ENCODE assay signal across 10 mouse cellular contexts in genomic region chr2:144202151-144202550, GRCm38 (mm10).
DNase-seq lines count a peak whose midpoint lies in the region; ATAC-seq and TF ChIP-seq lines count a peak whose summit lies in the region.
"Had no signal": no experiment of that assay in that cellular context is flagged by ENCODE, and none has a peak within 500 bp of the region (broad histone marks: within the 10 kb centered on the region; RNA-seq: fewer than 3 reads in every experiment).

No protein-coding gene starts in this region.

- no peak for TF ChIP-seq CTCF in layer of hippocampus, adult 2 months (conservative IDR thresholded peaks at IDR 0.05)

- 53% methylated on average over 4 of the region's 4 CpGs for WGBS in heart, embryonic 16.5 days
- WGBS in limb, embryonic 13.5 days, result 75% methylated on average over 4 of the region's 4 CpGs

- ATAC-seq in heart, embryonic 16.5 days (replicated peaks; ENCODE audit: extremely low read depth, insufficient read depth, low FRiP score), result no peak
- no peak for ATAC-seq in limb, embryonic 13.5 days (ENCODE audit: low FRiP score, low read depth)

- peaks cover 17% of the 10 kb centered on the region for H3K4me1 ChIP-seq in heart, embryonic 16.5 days (ENCODE audit: control insufficient read depth, insufficient read depth, low read length)
- peaks cover 13% of the 10 kb centered on the region for H3K4me1 ChIP-seq in limb, embryonic 13.5 days

- DNase-seq in heart, adult 9 months (ENCODE audit: low spot score in 2 of 2), result no peak
- DNase-seq in layer of hippocampus, adult 2 months (ENCODE audit: low spot score in 2 of 2), result no peak
- DNase-seq in layer of hippocampus, postnatal 10 days (ENCODE audit: low spot score in 2 of 2), result no peak
- DNase-seq in adrenal gland, postnatal 25 days, result peak; percentile 39
- DNase-seq in thymus, postnatal 10 days (ENCODE audit: low spot score in 2 of 2), result no peak
- DNase-seq: lung, postnatal 14 days; thymus, adult 2 months had no signal

- no peaks in the 10 kb centered on the region for H3K9me3 ChIP-seq in heart, embryonic 16.5 days (replicated peaks; ENCODE audit: control insufficient read depth, low read length)
- no peaks in the 10 kb centered on the region for H3K9me3 ChIP-seq in limb, embryonic 13.5 days

- no peak overlapping the region for H3K4me2 ChIP-seq in heart, embryonic 16.5 days (ENCODE audit: low read depth, low read length)
- H3K4me2 ChIP-seq in limb, embryonic 13.5 days (replicated peaks), result no peak overlapping the region

- no peak overlapping the region for H3K4me3 ChIP-seq in heart, embryonic 16.5 days (ENCODE audit: low read length)
- H3K4me3 ChIP-seq in layer of hippocampus, adult 2 months, result no peak overlapping the region
- no peak overlapping the region for H3K4me3 ChIP-seq in limb, embryonic 13.5 days
- H3K4me3 ChIP-seq: erythroblast, embryonic 14.5 days had no signal

- no peaks in the 10 kb centered on the region for H3K27me3 ChIP-seq in heart, embryonic 16.5 days (ENCODE audit: control insufficient read depth, insufficient read depth, low read length)
- H3K27me3 ChIP-seq in limb, embryonic 13.5 days, result no peaks in the 10 kb centered on the region

- no peak overlapping the region for H3K9ac ChIP-seq in heart, embryonic 16.5 days (ENCODE audit: low read length)
- H3K9ac ChIP-seq in limb, embryonic 13.5 days, result no peak overlapping the region

- H3K36me3 ChIP-seq in heart, embryonic 16.5 days (ENCODE audit: control insufficient read depth, insufficient read depth), result no peaks in the 10 kb centered on the region
- H3K36me3 ChIP-seq in limb, embryonic 13.5 days, result no peaks in the 10 kb centered on the region

- H3K27ac ChIP-seq in heart, embryonic 16.5 days (ENCODE audit: low read length), result 0 out of 2 replicates have a peak overlapping the region, but pooled peaks have one; percentile 29
- peak overlapping the region; percentile 72 for H3K27ac ChIP-seq in layer of hippocampus, adult 2 months
- peak overlapping the region; percentile 81 for H3K27ac ChIP-seq in limb, embryonic 13.5 days

Comparison
In these comparisons a context has a peak if more than half of its experiments do, and no peak if none do; other contexts are left out.
1. H3K27ac ChIP-seq: peak in every context shown above with its lines; median percentile 81 in limb, embryonic 13.5 days; 72 in layer of hippocampus, adult 2 months; 29 in heart, embryonic 16.5 days.